ENCODE assay signal across 1 mouse cellular context in the genomic region with DNA sequence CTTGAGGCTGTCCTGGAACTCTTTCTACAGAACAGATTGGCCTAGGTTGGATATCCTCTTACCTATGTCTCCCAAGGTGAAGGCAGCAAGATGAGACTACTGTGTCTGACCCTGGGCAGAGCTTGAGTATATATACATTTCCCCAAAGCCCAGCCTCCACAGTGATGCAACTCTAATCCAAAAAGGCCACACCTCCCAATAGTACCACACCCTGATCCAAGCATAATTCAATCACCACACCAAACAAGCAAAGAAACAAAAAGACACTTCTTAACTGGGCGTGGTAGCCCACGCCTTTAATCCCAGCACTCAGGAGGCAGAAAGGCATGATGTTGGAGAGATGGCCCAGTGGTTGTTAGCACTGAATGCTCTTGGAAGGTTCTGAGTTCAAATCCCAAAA. TPM values are rescaled to one million over a fixed set of nuclear protein-coding genes. Genes with fewer than 3 reads are reported as not detected.
"Had no signal": no experiment of that assay in that cellular context is flagged by ENCODE, and none has a peak within 500 bp of the region (broad histone marks: within the 10 kb centered on the region; RNA-seq: fewer than 3 reads in every experiment).

Gene Gm5039 (minus strand): TSS at position 101 of the 400 bp plus-strand sequence.

RNA-seq across cellular contexts. Expression of gene Gm5039, which starts in this region (rescaled TPM):
- total RNA-seq: neutrophil, adult 5-6 weeks had no signal
